Mouse (Mus musculus): ENCODE results near the gene Adcy10. TPM values are rescaled to one million over a fixed set of nuclear protein-coding genes. Genes with fewer than 3 reads are reported as not detected.

The Adcy10 gene
- total and polyA plus RNA-seq, 2 experiments from 2014 or later: 0.64 TPM; not detected in 1

GRCm38 (mm10) chr1:165468971-165469370 lies 16.0 kb upstream of the Adcy10 start:
- DNase-seq (ENCODE audit: low spot score) (no peak), ATAC-seq (ENCODE audit: low FRiP score) (no peak)
- Histone ChIP-seq H3K27ac (ENCODE audit: low read depth, low read length) (no peak overlapping the region), H3K9ac (replicated peaks; ENCODE audit: low read length, poor library complexity, severe bottlenecking) (no peak overlapping the region), H3K4me2 (ENCODE audit: low read depth, low read length, poor library complexity, severe bottlenecking) (no peak overlapping the region), H3K4me3 (ENCODE audit: low read depth, low read length) (no peak overlapping the region), H3K36me3 (ENCODE audit: insufficient read depth, low read length) (no peaks in the 10 kb centered on the region), H3K4me1 (ENCODE audit: insufficient read depth, low read length) (no peaks in the 10 kb centered on the region), H3K9me3 (ENCODE audit: low read length) (no peaks in the 10 kb centered on the region), H3K27me3 (ENCODE audit: insufficient read depth, low read length) (no peaks in the 10 kb centered on the region)
- TF ChIP-seq CTCF (IDR thresholded peaks at IDR 0.05): no peak

- Histone ChIP-seq H3K4me3 (ENCODE audit: low read depth, low read length) (no peak overlapping the region), H3K4me1 (ENCODE audit: insufficient read depth, low read length) (no peaks in the 10 kb centered on the region), H3K27me3 (ENCODE audit: insufficient read depth, low read length) (no peaks in the 10 kb centered on the region), H3K36me3 (ENCODE audit: insufficient read depth, low read length) (no peaks in the 10 kb centered on the region), H3K9me3 (ENCODE audit: low read length) (no peaks in the 10 kb centered on the region), H3K27ac (ENCODE audit: low read depth, low read length) (no peak overlapping the region), H3K9ac (replicated peaks; ENCODE audit: low read length, poor library complexity, severe bottlenecking) (no peak overlapping the region), H3K4me2 (ENCODE audit: low read depth, low read length, poor library complexity, severe bottlenecking) (no peak overlapping the region)
- no peak for TF ChIP-seq CTCF (IDR thresholded peaks at IDR 0.05)
- ATAC-seq (ENCODE audit: low FRiP score) (no peak), DNase-seq (ENCODE audit: low spot score) (no peak)
These were observed 15.3 kb upstream of the Adcy10 start for GRCm38 (mm10) chr1:165469717-165470116.

GRCm38 (mm10) chr1:165471490-165471889 lies 13.5 kb upstream of the Adcy10 start:
- WGBS: 95% methylated on average over 1 of the region's 1 CpGs
- no peaks in the 10 kb centered on the region for H3K27me3 ChIP-seq (ENCODE audit: insufficient read depth, low read length)
- H3K36me3 ChIP-seq (ENCODE audit: insufficient read depth, low read length): no peaks in the 10 kb centered on the region
- no peak for TF ChIP-seq CTCF (IDR thresholded peaks at IDR 0.05)
- no peaks in the 10 kb centered on the region for H3K4me1 ChIP-seq (ENCODE audit: insufficient read depth, low read length)
- no peak overlapping the region for H3K27ac ChIP-seq (ENCODE audit: low read depth, low read length)
- no peak overlapping the region for H3K4me2 ChIP-seq (ENCODE audit: low read depth, low read length, poor library complexity, severe bottlenecking)
- DNase-seq (ENCODE audit: low spot score): no peak
- ATAC-seq (ENCODE audit: low FRiP score): no peak
- no peaks in the 10 kb centered on the region for H3K9me3 ChIP-seq (ENCODE audit: low read length)
- H3K4me3 ChIP-seq (ENCODE audit: low read depth, low read length): no peak overlapping the region
- H3K9ac ChIP-seq (replicated peaks; ENCODE audit: low read length, poor library complexity, severe bottlenecking): no peak overlapping the region

- ATAC-seq (ENCODE audit: low FRiP score) (no peak), DNase-seq (ENCODE audit: low spot score) (no peak)
- Histone ChIP-seq H3K4me1 (ENCODE audit: insufficient read depth, low read length) (no peaks in the 10 kb centered on the region), H3K27ac (ENCODE audit: low read depth, low read length) (no peak overlapping the region), H3K4me3 (ENCODE audit: low read depth, low read length) (no peak overlapping the region), H3K9ac (replicated peaks; ENCODE audit: low read length, poor library complexity, severe bottlenecking) (no peak overlapping the region), H3K4me2 (ENCODE audit: low read depth, low read length, poor library complexity, severe bottlenecking) (no peak overlapping the region), H3K27me3 (ENCODE audit: insufficient read depth, low read length) (no peaks in the 10 kb centered on the region), H3K36me3 (ENCODE audit: insufficient read depth, low read length) (peaks cover 5% of the 10 kb centered on the region; the same call in 1 of the 2 replicates), H3K9me3 (ENCODE audit: low read length) (no peaks in the 10 kb centered on the region)
- no peak for TF ChIP-seq CTCF (IDR thresholded peaks at IDR 0.05)
- WGBS: 89% methylated on average over 2 of the region's 2 CpGs
These were observed 1.1 kb downstream of the Adcy10 start for GRCm38 (mm10) chr1:165486108-165486507.

- ATAC-seq (ENCODE audit: low FRiP score) (no peak), DNase-seq (ENCODE audit: low spot score) (no peak)
- Histone ChIP-seq H3K9me3 (ENCODE audit: low read length) (no peaks in the 10 kb centered on the region), H3K36me3 (ENCODE audit: insufficient read depth, low read length) (0 out of 2 replicates have a peak, but pooled peaks cover 4% of the 10 kb centered on the region), H3K9ac (replicated peaks; ENCODE audit: low read length, poor library complexity, severe bottlenecking) (no peak overlapping the region), H3K27ac (ENCODE audit: low read depth, low read length) (no peak overlapping the region), H3K4me1 (ENCODE audit: insufficient read depth, low read length) (no peaks in the 10 kb centered on the region), H3K27me3 (ENCODE audit: insufficient read depth, low read length) (no peaks in the 10 kb centered on the region), H3K4me2 (ENCODE audit: low read depth, low read length, poor library complexity, severe bottlenecking) (no peak overlapping the region), H3K4me3 (ENCODE audit: low read depth, low read length) (no peak overlapping the region)
- 91% methylated on average over 4 of the region's 4 CpGs for WGBS
- no peak for TF ChIP-seq CTCF (IDR thresholded peaks at IDR 0.05)
These were observed 4.2 kb downstream of the Adcy10 start for GRCm38 (mm10) chr1:165489197-165489596.

GRCm38 (mm10) chr1:165498856-165499255 lies 13.9 kb downstream of the Adcy10 start:
- Histone ChIP-seq H3K27ac (ENCODE audit: low read depth, low read length) (no peak overlapping the region), H3K4me3 (ENCODE audit: low read depth, low read length) (no peak overlapping the region), H3K36me3 (ENCODE audit: insufficient read depth, low read length) (no peaks in the 10 kb centered on the region), H3K9me3 (ENCODE audit: low read length) (no peaks in the 10 kb centered on the region), H3K9ac (replicated peaks; ENCODE audit: low read length, poor library complexity, severe bottlenecking) (no peak overlapping the region), H3K27me3 (ENCODE audit: insufficient read depth, low read length) (no peaks in the 10 kb centered on the region), H3K4me1 (ENCODE audit: insufficient read depth, low read length) (no peaks in the 10 kb centered on the region), H3K4me2 (ENCODE audit: low read depth, low read length, poor library complexity, severe bottlenecking) (no peak overlapping the region)
- no peak for TF ChIP-seq CTCF (IDR thresholded peaks at IDR 0.05)
- peak; percentile 51 for DNase-seq (ENCODE audit: low spot score)
- no peak for ATAC-seq (ENCODE audit: low FRiP score)
- 61% methylated on average over 3 of the region's 3 CpGs for WGBS
